9 mouse cellular contexts compared by ENCODE assay signal in the genomic region with DNA sequence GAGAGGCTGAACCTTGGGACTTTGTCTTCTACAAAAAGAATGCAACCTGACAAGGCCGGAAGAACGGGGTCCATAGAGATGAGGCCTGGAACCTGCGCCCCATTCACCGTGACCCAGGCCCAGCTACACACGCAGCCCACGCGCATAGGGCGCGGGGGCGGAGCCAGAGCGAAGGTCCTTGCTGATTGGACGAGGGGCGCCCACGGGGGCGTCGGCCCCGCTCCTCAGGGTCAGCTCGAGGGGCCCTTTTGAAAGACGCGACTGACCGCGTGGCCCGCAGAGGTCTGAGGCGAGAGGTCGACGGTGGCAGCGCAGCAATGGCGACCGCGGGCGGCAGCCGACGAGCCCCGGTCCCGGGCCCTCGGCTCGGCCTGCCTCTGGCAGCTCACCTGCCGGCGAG. TPM values are rescaled to one million over a fixed set of nuclear protein-coding genes. Genes with fewer than 3 reads are reported as not detected.
DNase-seq lines count a peak whose midpoint lies in the region; ATAC-seq and TF ChIP-seq lines count a peak whose summit lies in the region.
"Had no signal": no experiment of that assay in that cellular context is flagged by ENCODE, and none has a peak within 500 bp of the region (broad histone marks: within the 10 kb centered on the region; RNA-seq: fewer than 3 reads in every experiment).

TSS of gene Adad1 (plus strand) at position 122 of the 400 bp plus-strand sequence.

- no peak for TF ChIP-seq CTCF in kidney, postnatal 0 days (IDR thresholded peaks at IDR 0.05; ENCODE audit: low read depth)

- H3K9ac ChIP-seq in kidney, postnatal 0 days (ENCODE audit: low read depth, low read length), result no peak within 1 kb of the TSS
- no peak within 1 kb of the TSS for H3K9ac ChIP-seq in forebrain, embryonic 15.5 days (replicated peaks)
- H3K9ac ChIP-seq in stomach, embryonic 15.5 days, result no peak within 1 kb of the TSS

- 0 out of 2 replicates have a peak within 1 kb of the TSS, but pooled peaks have one; percentile 4 for H3K4me2 ChIP-seq in kidney, postnatal 0 days (ENCODE audit: low read length)
- H3K4me2 ChIP-seq in forebrain, embryonic 15.5 days (replicated peaks), result peak within 1 kb of the TSS; percentile 25
- H3K4me2 ChIP-seq in stomach, embryonic 15.5 days, result peak within 1 kb of the TSS; percentile 49

- H3K36me3 ChIP-seq in kidney, postnatal 0 days (ENCODE audit: insufficient read depth, low read length), result no peaks in the 10 kb centered on the region
- no peaks in the 10 kb centered on the region for H3K36me3 ChIP-seq in forebrain, embryonic 15.5 days
- H3K36me3 ChIP-seq in stomach, embryonic 15.5 days, result no peaks in the 10 kb centered on the region

- 0 out of 2 replicates have a peak within 1 kb of the TSS, but pooled peaks have one; percentile 1 for H3K4me3 ChIP-seq in kidney, postnatal 0 days (replicated peaks; ENCODE audit: low read depth, low read length)
- H3K4me3 ChIP-seq in forebrain, embryonic 15.5 days, result peak within 1 kb of the TSS; percentile 18
- H3K4me3 ChIP-seq in stomach, embryonic 15.5 days (replicated peaks), result peak within 1 kb of the TSS; percentile 25

- DNase-seq in kidney, postnatal 0 days (ENCODE audit: low spot score), result no peak
- no peak for DNase-seq in kidney, adult 11 months
- DNase-seq in liver, result peak; percentile 4
- no peak for DNase-seq in frontal cortex, postnatal 36 days (ENCODE audit: low spot score in 2 of 2)
- no peak for DNase-seq in adrenal gland, postnatal 4 days (ENCODE audit: low spot score in 2 of 2)
- DNase-seq: lung, postnatal 36 days had no signal

- H3K4me1 ChIP-seq in kidney, postnatal 0 days (replicated peaks; ENCODE audit: insufficient read depth, low read length), result no peaks in the 10 kb centered on the region
- H3K4me1 ChIP-seq in forebrain, embryonic 15.5 days, result no peaks in the 10 kb centered on the region
- no peaks in the 10 kb centered on the region for H3K4me1 ChIP-seq in stomach, embryonic 15.5 days

- ATAC-seq in kidney, postnatal 0 days (replicated peaks; ENCODE audit: low FRiP score, low read depth), result peak; percentile 57
- no peak for ATAC-seq in forebrain, embryonic 15.5 days (replicated peaks)
- ATAC-seq in stomach, embryonic 15.5 days (ENCODE audit: insufficient read depth, low FRiP score, low read depth), result peak; percentile 43; the same call in 1 of the 2 replicates
- no peak for ATAC-seq in granulocyte monocyte progenitor cell, adult 5-6 weeks (replicated peaks; ENCODE audit: poor library complexity, severe bottlenecking)

- H3K27ac ChIP-seq in kidney, postnatal 0 days, result no peak within 1 kb of the TSS
- H3K27ac ChIP-seq in forebrain, embryonic 15.5 days (replicated peaks), result no peak within 1 kb of the TSS
- H3K27ac ChIP-seq in stomach, embryonic 15.5 days, result no peak within 1 kb of the TSS

- H3K9me3 ChIP-seq in kidney, postnatal 0 days (replicated peaks; ENCODE audit: low read length), result no peaks in the 10 kb centered on the region; the same call in 1 of the 2 replicates
- peaks cover 11% of the 10 kb centered on the region; the same call in 1 of the 2 replicates for H3K9me3 ChIP-seq in forebrain, embryonic 15.5 days
- H3K9me3 ChIP-seq in stomach, embryonic 15.5 days, result no peaks in the 10 kb centered on the region

- 68% methylated on average over 39 of the region's 39 CpGs for WGBS in kidney, postnatal 0 days
- 65% methylated on average over 39 of the region's 39 CpGs for WGBS in forebrain, embryonic 15.5 days
- 50% methylated on average over 39 of the region's 39 CpGs for WGBS in stomach, embryonic 15.5 days

- H3K27me3 ChIP-seq in kidney, postnatal 0 days (ENCODE audit: insufficient read depth, low read length), result no peaks in the 10 kb centered on the region
- H3K27me3 ChIP-seq in forebrain, embryonic 15.5 days, result no peaks in the 10 kb centered on the region
- no peaks in the 10 kb centered on the region for H3K27me3 ChIP-seq in stomach, embryonic 15.5 days (replicated peaks)

RNA-seq across cellular contexts. Expression of gene Adad1, which starts in this region (rescaled TPM):
- polyA plus RNA-seq in kidney, postnatal 0 days (2015; fragmentation: Nextera tagmentation; extraction: Ambion mirVana), result 0.11 and 0.31 TPM in 2 replicates
- polyA plus RNA-seq in forebrain, embryonic 15.5 days (2015; fragmentation: Nextera tagmentation; extraction: Ambion mirVana), result 0.43 TPM in 1 of 2 replicates, not detected in the other
- polyA plus RNA-seq in stomach, embryonic 15.5 days (2015; fragmentation: Nextera tagmentation; extraction: Ambion mirVana), result 0.23 TPM in 1 of 2 replicates, not detected in the other
- not detected in 2 replicates for total RNA-seq in granulocyte monocyte progenitor cell, adult 5-6 weeks (2014; fragmentation: Nextera tagmentation)
- total RNA-seq in granulocyte monocyte progenitor cell, adult 5-6 weeks (2017), result not detected in 2 replicates
- total RNA-seq in adrenal gland, postnatal 4 days (2021), result under 1 TPM in 1 of 2 experiments, not detected in 1; 0.08 TPM

Comparison
In these comparisons a context has a peak if more than half of its experiments do, and no peak if none do; other contexts are left out.
1. Peak in ATAC-seq, H3K4me3 ChIP-seq and H3K4me2 ChIP-seq in kidney, postnatal 0 days; RNA of the gene not detected or under 1 TPM.
2. Peak in ATAC-seq, H3K4me3 ChIP-seq and H3K4me2 ChIP-seq in stomach, embryonic 15.5 days; RNA of the gene not detected or under 1 TPM.